Mouse (Mus musculus) liver, postnatal 0 days (tissue): ENCODE data around the gene Gpr84.

ENCODE experiments used
- CTCF ChIP-seq: sonication (generic); IDR thresholded peaks from 2 replicates; pipeline ENCODE4 v1.5.1; 2016; ENCODE audit warnings: antibody characterized with exemption, low read depth
- EP300 ChIP-seq: IDR thresholded peaks from 2 replicates; pipeline ENCODE4 v1.6.1; 2016; ENCODE audit warnings: antibody characterized with exemption, low read depth, mild to moderate bottlenecking

DNA sequence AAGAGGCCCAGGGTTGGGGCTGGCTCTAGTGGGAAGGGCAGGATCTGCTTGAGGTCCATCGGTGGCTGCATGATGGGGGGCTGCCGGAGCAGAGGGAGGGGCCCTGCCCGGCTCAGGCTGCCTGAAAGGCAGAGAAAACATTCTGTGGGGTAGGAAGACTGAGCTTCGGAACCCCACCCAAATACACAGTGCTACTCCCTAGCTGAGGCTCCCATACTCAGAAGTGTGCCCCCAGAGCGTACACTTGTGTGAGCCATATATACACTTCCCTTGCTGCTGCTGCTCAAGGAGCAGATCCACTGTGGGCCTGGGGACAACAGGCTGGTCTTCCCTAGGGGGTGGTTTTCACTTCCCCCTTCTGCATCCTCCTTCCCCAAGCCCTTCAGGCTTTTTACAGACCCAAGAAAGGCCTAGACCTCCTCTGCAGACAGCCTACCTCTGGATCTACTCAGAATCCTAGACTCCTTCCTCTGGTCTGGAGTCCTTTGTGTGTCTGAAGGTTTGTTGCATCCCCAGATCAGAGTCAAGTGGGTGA is 22.7 kb upstream of the Gpr84 start:
- no peak for TF ChIP-seq CTCF
- TF ChIP-seq EP300 = no peak
